Comparison of ENCODE assay signal across 23 mouse cellular contexts in the genomic region with DNA sequence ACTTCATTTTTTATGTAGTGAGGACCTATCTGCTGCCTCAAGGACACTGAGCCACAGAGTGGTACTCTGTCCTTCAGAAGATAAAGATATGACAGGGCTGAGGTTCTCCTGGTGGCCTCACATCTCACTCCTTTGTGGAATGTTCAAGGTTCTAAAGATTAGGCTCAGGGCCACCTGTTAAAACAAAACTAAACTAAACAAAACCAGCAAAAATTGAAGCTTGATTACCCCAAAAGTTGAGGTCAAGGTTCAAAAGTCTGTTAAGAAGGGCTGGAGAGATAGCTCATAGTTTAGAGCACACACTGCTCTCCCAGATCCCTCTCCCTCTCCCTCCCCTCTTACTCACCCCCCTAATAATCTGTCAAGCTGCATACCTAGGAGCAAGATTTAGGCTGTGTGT.
DNase-seq lines count a peak whose midpoint lies in the region; ATAC-seq and TF ChIP-seq lines count a peak whose summit lies in the region.
"Had no signal": no experiment of that assay in that cellular context is flagged by ENCODE, and none has a peak within 500 bp of the region (broad histone marks: within the 10 kb centered on the region; RNA-seq: fewer than 3 reads in every experiment).

No protein-coding gene starts in this region.

- no peaks in the 10 kb centered on the region for H3K79me2 ChIP-seq in liver, adult 2 months (ENCODE audit: control insufficient read depth, insufficient read depth, low read length)
- H3K79me2 ChIP-seq in MEL (ENCODE audit: control insufficient read depth, insufficient read depth, low read length, poor library complexity): no peaks in the 10 kb centered on the region

- peak overlapping the region; percentile 85 for H3K27ac ChIP-seq in liver, adult 2 months (replicated peaks; ENCODE audit: insufficient read depth, low read depth, low read length)
- no peak overlapping the region for H3K27ac ChIP-seq in liver, postnatal 0 days (ENCODE audit: low read depth)
- H3K27ac ChIP-seq in MEL (ENCODE audit: control insufficient read depth, low read depth, low read length): no peak overlapping the region
- H3K27ac ChIP-seq in liver, embryonic 15.5 days (replicated peaks): no peak overlapping the region
- no peak overlapping the region for H3K27ac ChIP-seq in forebrain, embryonic 15.5 days (replicated peaks)
- H3K27ac ChIP-seq: embryonic facial prominence, embryonic 15.5 days; forebrain, embryonic 10.5 days; heart, embryonic 10.5 days; hindbrain, embryonic 12.5 days had no signal

- H3K36me3 ChIP-seq in liver, adult 2 months (ENCODE audit: control insufficient read depth, insufficient read depth, low read length): no peaks in the 10 kb centered on the region
- no peaks in the 10 kb centered on the region for H3K36me3 ChIP-seq in liver, postnatal 0 days (replicated peaks; ENCODE audit: insufficient read depth, low read length)
- peaks cover 0 to 6% of the 10 kb centered on the region in 2 experiments; a peak in 2 of 4 replicates for H3K36me3 ChIP-seq in MEL (ENCODE audit: control insufficient read depth in 1 of 2, insufficient read depth in 2 of 2, low read length in 2 of 2)
- H3K36me3 ChIP-seq in liver, embryonic 15.5 days (replicated peaks): no peaks in the 10 kb centered on the region
- no peaks in the 10 kb centered on the region for H3K36me3 ChIP-seq in forebrain, embryonic 15.5 days
- H3K36me3 ChIP-seq: embryonic facial prominence, embryonic 15.5 days; forebrain, embryonic 10.5 days; heart, embryonic 10.5 days; hindbrain, embryonic 12.5 days had no signal

- ATAC-seq in liver, postnatal 0 days: no peak
- peak; percentile 61 for ATAC-seq in liver, embryonic 15.5 days (ENCODE audit: insufficient read depth)
- ATAC-seq in forebrain, embryonic 15.5 days (replicated peaks): no peak
- ATAC-seq: forebrain, embryonic 14.5 days; hindbrain, embryonic 16.5 days had no signal

- no peak for TF ChIP-seq EP300 in liver, postnatal 0 days (IDR thresholded peaks at IDR 0.05; ENCODE audit: low read depth)
- no peak for TF ChIP-seq EP300 in MEL (IDR thresholded peaks at IDR 0.05; ENCODE audit: low read depth in 1 of 2, low read length in 2 of 2)

- no peak for TF ChIP-seq RAD21 in MEL (IDR thresholded peaks at IDR 0.05; ENCODE audit: low read depth, low read length)

- no peak overlapping the region for H3K4me3 ChIP-seq in liver, adult 2 months (ENCODE audit: insufficient read depth, low read depth, low read length)
- H3K4me3 ChIP-seq in liver, postnatal 0 days (ENCODE audit: low read depth, low read length): no peak overlapping the region
- no peak overlapping the region for H3K4me3 ChIP-seq in MEL (ENCODE audit: control insufficient read depth in 1 of 2, insufficient read depth in 1 of 2, low read depth in 2 of 2, low read length in 2 of 2)
- H3K4me3 ChIP-seq in liver, embryonic 15.5 days (replicated peaks): no peak overlapping the region
- no peak overlapping the region for H3K4me3 ChIP-seq in forebrain, embryonic 15.5 days
- H3K4me3 ChIP-seq: embryonic facial prominence, embryonic 15.5 days; erythroblast, embryonic 14.5 days; forebrain, embryonic 10.5 days; heart, embryonic 10.5 days; hindbrain, embryonic 12.5 days had no signal

- no peak for TF ChIP-seq CTCF in liver, adult 2 months (IDR thresholded peaks at IDR 0.05; ENCODE audit: low read depth, low read length)
- no peak for TF ChIP-seq CTCF in liver, postnatal 0 days (IDR thresholded peaks at IDR 0.05; ENCODE audit: low read depth)
- no peak for TF ChIP-seq CTCF in MEL (IDR thresholded peaks at IDR 0.05 in 2 of 3, conservative IDR thresholded peaks at IDR 0.05 in 1 of 3; ENCODE audit: control insufficient read depth in 1 of 3, insufficient read depth in 1 of 3, low read depth in 2 of 3, low read length in 3 of 3, poor library complexity in 1 of 3, severe bottlenecking in 1 of 3)

- H3K27me3 ChIP-seq in liver, adult 2 months (ENCODE audit: control insufficient read depth, insufficient read depth, low read length): no peaks in the 10 kb centered on the region
- no peaks in the 10 kb centered on the region for H3K27me3 ChIP-seq in liver, postnatal 0 days (ENCODE audit: insufficient read depth, low read length)
- H3K27me3 ChIP-seq in MEL (ENCODE audit: control insufficient read depth in 1 of 2, insufficient read depth in 2 of 2, low read length in 2 of 2): no peaks in the 10 kb centered on the region
- no peaks in the 10 kb centered on the region for H3K27me3 ChIP-seq in liver, embryonic 15.5 days
- no peaks in the 10 kb centered on the region for H3K27me3 ChIP-seq in forebrain, embryonic 15.5 days
- H3K27me3 ChIP-seq: embryonic facial prominence, embryonic 15.5 days; hindbrain, embryonic 12.5 days had no signal

- DNase-seq in adrenal gland, postnatal 14 days: peak; percentile 13
- DNase-seq in adrenal gland, postnatal 4 days (ENCODE audit: low spot score in 2 of 2): no peak
- DNase-seq in liver, adult 2 months (ENCODE audit: extremely low read depth, low read depth, low spot score): peak; percentile 97
- DNase-seq in liver, postnatal 0 days: no peak
- DNase-seq in MEL (ENCODE audit: low read depth, low spot score): no peak
- no peak for DNase-seq in c-Kit-positive CD71-positive TER-119-positive erythroid progenitor cells, embryonic 14.5 days (ENCODE audit: low spot score)
- DNase-seq: cerebellum, adult 11 months; cerebellum, adult 8-10 months; cerebellum, postnatal 14 days; embryo, embryonic 11 days; gastrocnemius, postnatal 10 days; heart, adult 18-20 months; heart, postnatal 10 days; heart, postnatal 4 days had no signal

- H3K9ac ChIP-seq in liver, adult 2 months (ENCODE audit: low read depth, low read length): peak overlapping the region; percentile 55
- no peak overlapping the region for H3K9ac ChIP-seq in liver, postnatal 0 days (replicated peaks)
- no peak overlapping the region for H3K9ac ChIP-seq in MEL (ENCODE audit: control insufficient read depth, low read depth, low read length, poor library complexity, severe bottlenecking)
- no peak overlapping the region for H3K9ac ChIP-seq in liver, embryonic 15.5 days
- H3K9ac ChIP-seq in forebrain, embryonic 15.5 days (replicated peaks): no peak overlapping the region
- H3K9ac ChIP-seq: embryonic facial prominence, embryonic 15.5 days; hindbrain, embryonic 12.5 days had no signal

- H3K9me3 ChIP-seq in liver, postnatal 0 days (ENCODE audit: low read length): peaks cover 8% of the 10 kb centered on the region; the same call in 1 of the 2 replicates
- no peaks in the 10 kb centered on the region for H3K9me3 ChIP-seq in MEL (replicated peaks; ENCODE audit: insufficient read depth, low read length)
- H3K9me3 ChIP-seq in liver, embryonic 15.5 days (replicated peaks): no peaks in the 10 kb centered on the region
- no peaks in the 10 kb centered on the region for H3K9me3 ChIP-seq in forebrain, embryonic 15.5 days
- H3K9me3 ChIP-seq: embryonic facial prominence, embryonic 15.5 days had no signal

- peaks cover 23% of the 10 kb centered on the region for H3K4me1 ChIP-seq in liver, adult 2 months (ENCODE audit: control insufficient read depth, insufficient read depth, low read length)
- H3K4me1 ChIP-seq in liver, postnatal 0 days (ENCODE audit: insufficient read depth): no peaks in the 10 kb centered on the region
- peaks cover 3 to 12% of the 10 kb centered on the region in 2 experiments; a peak in 3 of 4 replicates for H3K4me1 ChIP-seq in MEL (ENCODE audit: control insufficient read depth in 1 of 2, insufficient read depth in 2 of 2, low read length in 2 of 2)
- H3K4me1 ChIP-seq in liver, embryonic 15.5 days (replicated peaks): peaks cover 7% of the 10 kb centered on the region; the same call in 1 of the 2 replicates
- no peaks in the 10 kb centered on the region for H3K4me1 ChIP-seq in forebrain, embryonic 15.5 days
- H3K4me1 ChIP-seq: embryonic facial prominence, embryonic 15.5 days; forebrain, embryonic 10.5 days; heart, embryonic 10.5 days; hindbrain, embryonic 12.5 days had no signal

- no peak for TF ChIP-seq POLR2A in liver, adult 2 months (IDR thresholded peaks at IDR 0.05; ENCODE audit: extremely low read depth, insufficient read depth, low read length)
- no peak for TF ChIP-seq POLR2A in MEL (IDR thresholded peaks at IDR 0.05; ENCODE audit: control insufficient read depth in 1 of 2, insufficient read depth in 1 of 2, low read depth in 1 of 2, low read length in 2 of 2, poor library complexity in 1 of 2)

- no peak overlapping the region for H3K4me2 ChIP-seq in liver, postnatal 0 days (ENCODE audit: low read depth, low read length)
- no peak overlapping the region for H3K4me2 ChIP-seq in liver, embryonic 15.5 days
- no peak overlapping the region for H3K4me2 ChIP-seq in forebrain, embryonic 15.5 days (replicated peaks)
- H3K4me2 ChIP-seq: embryonic facial prominence, embryonic 15.5 days; hindbrain, embryonic 12.5 days had no signal

TF ChIP-seq in MEL, 35 proteins besides CTCF, POLR2A, EP300 and RAD21:
- TF ChIP-seq POLR2AphosphoS5 (IDR thresholded peaks at IDR 0.05; ENCODE audit: borderline replicate concordance, low read depth, low read length): no peak
- TF ChIP-seq TCF12 (IDR thresholded peaks at IDR 0.05; ENCODE audit: low read depth, low read length): no peak
- 0 out of 2 replicates have a peak, but pooled peaks have one; percentile 9 for TF ChIP-seq TAL1 (IDR thresholded peaks at IDR 0.05; ENCODE audit: low read length)
- no peak for TF ChIP-seq NRF1 (IDR thresholded peaks at IDR 0.05; ENCODE audit: insufficient read depth, low read depth, low read length, poor library complexity, severe bottlenecking)
- TF ChIP-seq MEF2A (IDR thresholded peaks at IDR 0.05; ENCODE audit: extremely low read depth, insufficient replicate concordance, low read depth, low read length, poor library complexity, severe bottlenecking): no peak

Comparison
In these comparisons a context has a peak if more than half of its experiments do, and no peak if none do; other contexts are left out.
1. DNase-seq: peak in adrenal gland, postnatal 14 days (single experiment) and liver, adult 2 months (single experiment); none in adrenal gland, postnatal 4 days (0 of 2), liver, postnatal 0 days (single experiment), MEL (single experiment) and c-Kit-positive CD71-positive TER-119-positive erythroid progenitor cells, embryonic 14.5 days (single experiment).